Mouse (Mus musculus) spleen, adult 2 months (tissue): ENCODE measurements around the gene Myo10. TPM values are rescaled to one million over a fixed set of nuclear protein-coding genes. Genes with fewer than 3 reads are reported as not detected.

Source experiments
- DNase-seq, 2 experiments: peaks; one replicate each; pipeline versions ENCODE4 v3.0.0 to v3.0.0-alpha.2; 2012 to 2021; ENCODE audit warnings: low spot score in 2 of 2, low read depth in 1 of 2
- H3K27ac ChIP-seq: fragments of 200-500 bp; 2 replicates; pipeline ENCODE4 v1.5.1; 2012; ENCODE audit warnings: low read length, inconsistent platforms; ENCODE audit not compliant: insufficient read depth
- H3K27me3 ChIP-seq: fragments of 200-500 bp; 2 replicates; pipeline ENCODE4 v1.6.1; 2012; ENCODE audit warnings: mild to moderate bottlenecking, moderate library complexity, low read length, inconsistent platforms; ENCODE audit not compliant: control insufficient read depth, insufficient read depth
- H3K36me3 ChIP-seq: fragments of 200-500 bp; 2 replicates; pipeline ENCODE4 v1.6.1; 2012; ENCODE audit warnings: mild to moderate bottlenecking, low read length, inconsistent platforms; ENCODE audit not compliant: control insufficient read depth, insufficient read depth
- H3K4me1 ChIP-seq: fragments of 200-500 bp; 2 replicates; pipeline ENCODE4 v1.6.1; 2011; ENCODE audit warnings: inconsistent platforms; ENCODE audit not compliant: control insufficient read depth, insufficient read depth, insufficient read length
- H3K4me3 ChIP-seq: fragments of 200-500 bp; 2 replicates; pipeline ENCODE4 v1.5.1; 2011; ENCODE audit warnings: mild to moderate bottlenecking, inconsistent platforms; ENCODE audit not compliant: insufficient read depth, insufficient read length; ENCODE audit errors: extremely low read depth
- CTCF ChIP-seq: fragments of 200-500 bp; IDR thresholded peaks from 2 replicates; pipeline ENCODE4 v1.5.1; 2011; ENCODE audit warnings: mild to moderate bottlenecking, inconsistent platforms; ENCODE audit not compliant: insufficient read depth, insufficient read length, insufficient replicate concordance; ENCODE audit errors: extremely low read depth
- POLR2A ChIP-seq: fragments of 200-500 bp; IDR thresholded peaks from 2 replicates; pipeline ENCODE4 v1.6.1; 2011; ENCODE audit warnings: low read depth, low read length, inconsistent platforms
- WGBS: fragments of 180-500 bp; shearing (Covaris S2); methylation state at CpG from one replicate; pipeline ENCODE4 v1.1.7; 2018; 5-methylcytosine and 5-hydroxymethylcytosine counted together
- polyA plus RNA-seq: library from polyadenylated mRNA; depleted of rRNA; stranded (reverse); fragments of >200 nt; gene quantifications from 2 replicates; pipeline ENCODE4 v1.2.3, GENCODE M21; 2012

Myo10 gene
- polyA plus RNA-seq, 1 experiment, result 14.6 TPM

- H3K36me3 ChIP-seq, result no peaks in the 10 kb centered on the region
- no peak overlapping the region for H3K27ac ChIP-seq
- no peak overlapping the region for H3K4me3 ChIP-seq
- 82% methylated on average over 5 of the region's 5 CpGs for WGBS
- no peak for DNase-seq
- no peaks in the 10 kb centered on the region for H3K27me3 ChIP-seq
- no peaks in the 10 kb centered on the region for H3K4me1 ChIP-seq
- TF ChIP-seq CTCF (no peak), POLR2A (no peak)
Observed at GRCm38 (mm10) chr15:25726814-25727213, 104.5 kb downstream of the Myo10 start.

GRCm38 (mm10) chr15:25728501-25728900, 106.2 kb downstream of the Myo10 start:
- H3K4me1 ChIP-seq, result no peaks in the 10 kb centered on the region; the same call in 1 of the 2 replicates
- 90% methylated on average over 4 of the region's 4 CpGs for WGBS
- no peaks in the 10 kb centered on the region for H3K36me3 ChIP-seq
- H3K27ac ChIP-seq, result no peak overlapping the region
- TF ChIP-seq POLR2A, result no peak
- no peak for TF ChIP-seq CTCF
- H3K27me3 ChIP-seq, result no peaks in the 10 kb centered on the region
- DNase-seq, result no peak
- no peak overlapping the region for H3K4me3 ChIP-seq

GRCm38 (mm10) chr15:25731053-25731452, 108.7 kb downstream of the Myo10 start:
- no peak for DNase-seq
- H3K27ac ChIP-seq, result no peak overlapping the region
- no peaks in the 10 kb centered on the region; the same call in 1 of the 2 replicates for H3K4me1 ChIP-seq
- TF ChIP-seq POLR2A, result no peak
- TF ChIP-seq CTCF, result no peak
- no peaks in the 10 kb centered on the region for H3K27me3 ChIP-seq
- WGBS, result 35% methylated on average over 9 of the region's 9 CpGs
- no peaks in the 10 kb centered on the region for H3K36me3 ChIP-seq
- no peak overlapping the region for H3K4me3 ChIP-seq

- 79% methylated on average over 8 of the region's 8 CpGs for WGBS
- no peak for DNase-seq
Observed at GRCm38 (mm10) chr15:25732758-25733428, 110.6 kb downstream of the Myo10 start.

GRCm38 (mm10) chr15:25733739-25734430, 111.6 kb downstream of the Myo10 start:
- Histone ChIP-seq H3K27ac (no peak overlapping the region), H3K36me3 (no peaks in the 10 kb centered on the region), H3K4me1 (no peaks in the 10 kb centered on the region; the same call in 1 of the 2 replicates), H3K27me3 (no peaks in the 10 kb centered on the region), H3K4me3 (no peak overlapping the region)
- 51% methylated on average over 11 of the region's 11 CpGs for WGBS
- no peak for TF ChIP-seq CTCF
- peak in 1 of 2 experiments; percentile 18 for DNase-seq

More at GRCm38 (mm10) chr15:25732758-25733428, 110.6 kb downstream of the Myo10 start:
- TF ChIP-seq POLR2A (no peak), CTCF (no peak)
- Histone ChIP-seq H3K4me3 (no peak overlapping the region), H3K4me1 (no peaks in the 10 kb centered on the region; the same call in 1 of the 2 replicates), H3K36me3 (no peaks in the 10 kb centered on the region), H3K27me3 (no peaks in the 10 kb centered on the region), H3K27ac (no peak overlapping the region)

- no peak for DNase-seq
- Histone ChIP-seq H3K36me3 (no peaks in the 10 kb centered on the region), H3K27me3 (no peaks in the 10 kb centered on the region), H3K4me1 (peaks cover 5% of the 10 kb centered on the region; the same call in 1 of the 2 replicates), H3K4me3 (no peak overlapping the region), H3K27ac (no peak overlapping the region)
- TF ChIP-seq POLR2A, result no peak
- no peak for TF ChIP-seq CTCF
- WGBS, result 89% methylated on average over 6 of the region's 6 CpGs
Observed at GRCm38 (mm10) chr15:25736531-25736930, 114.2 kb downstream of the Myo10 start.

- Histone ChIP-seq H3K4me1 (peaks cover 5% of the 10 kb centered on the region; the same call in 1 of the 2 replicates), H3K27ac (no peak overlapping the region), H3K4me3 (no peak overlapping the region), H3K27me3 (no peaks in the 10 kb centered on the region), H3K36me3 (no peaks in the 10 kb centered on the region)
- DNase-seq, result no peak
- 59% methylated on average over 4 of the region's 4 CpGs for WGBS
- TF ChIP-seq CTCF (no peak), POLR2A (no peak)
Observed at GRCm38 (mm10) chr15:25740271-25740670, 117.9 kb downstream of the Myo10 start.
